Mouse (Mus musculus) C2C12 (cell line): ENCODE measurements at regions not wholly inside any gene's neighbourhood (a gene's known extent, or its start where the extent isn't known, plus 50 kb on each side); places are given as distances from the start of the nearest gene placed in this dataset.

Source experiments
- CEBPB ChIP-seq: IDR thresholded peaks from one replicate; pipeline ENCODE4 v1.6.1; 2011; ENCODE audit warnings: low read depth, mild to moderate bottlenecking, control low read depth, moderate library complexity
- CTCF ChIP-seq: IDR thresholded peaks from one replicate; pipeline ENCODE4 v1.5.1; 2011; ENCODE audit not compliant: control insufficient read depth, insufficient read depth, insufficient read length
- MAX ChIP-seq: IDR thresholded peaks from one replicate; pipeline ENCODE4 v1.6.1; 2011; ENCODE audit warnings: mild to moderate bottlenecking, control low read depth
- MYOD1 ChIP-seq: IDR thresholded peaks from one replicate; pipeline ENCODE4 v1.6.1; 2011; ENCODE audit warnings: low read depth; ENCODE audit not compliant: control insufficient read depth, insufficient read length
- MYOG ChIP-seq: IDR thresholded peaks from one replicate; pipeline ENCODE4 v1.6.1; 2011; ENCODE audit not compliant: control insufficient read depth, insufficient read length; ENCODE audit errors: extremely low read depth
- USF1 ChIP-seq: IDR thresholded peaks from one replicate; pipeline ENCODE4 v1.6.1; 2011; ENCODE audit warnings: low read depth, mild to moderate bottlenecking, control low read depth, moderate library complexity

DNA sequence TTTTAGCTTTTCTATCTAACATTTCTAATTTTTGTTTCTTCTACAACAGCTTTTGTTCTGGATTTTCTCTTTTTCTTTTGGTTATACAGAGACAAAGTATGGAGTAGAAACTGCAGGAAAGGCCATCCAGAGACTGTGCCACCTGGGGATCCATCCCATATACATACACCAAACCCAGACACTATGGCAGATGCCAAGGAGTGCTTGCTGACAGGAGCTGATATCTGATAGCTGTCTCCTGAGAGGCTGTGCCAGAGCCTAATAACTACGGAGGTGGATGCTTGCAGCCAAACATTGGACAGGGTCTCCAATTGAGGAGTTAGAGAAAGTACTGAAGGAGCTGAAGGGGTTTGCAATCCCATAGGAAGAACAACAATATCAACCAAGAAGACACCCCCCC, 664.8 kb upstream of the Slit2 start:
- no peak for TF ChIP-seq CTCF
- no peak for TF ChIP-seq CEBPB
- TF ChIP-seq MAX = no peak
- no peak for TF ChIP-seq USF1
- TF ChIP-seq MYOG = no peak
- no peak for TF ChIP-seq MYOD1
